Mouse (Mus musculus) neural tube, embryonic 10.5 days (tissue): ENCODE data around the gene Fgf22.

Experiments
- DNase-seq: peaks from one replicate; pipeline ENCODE4 v3.0.0-alpha.2; 2017; ENCODE audit warnings: low spot score; ENCODE audit errors: extremely low spot score

Gene Fgf22

DNA sequence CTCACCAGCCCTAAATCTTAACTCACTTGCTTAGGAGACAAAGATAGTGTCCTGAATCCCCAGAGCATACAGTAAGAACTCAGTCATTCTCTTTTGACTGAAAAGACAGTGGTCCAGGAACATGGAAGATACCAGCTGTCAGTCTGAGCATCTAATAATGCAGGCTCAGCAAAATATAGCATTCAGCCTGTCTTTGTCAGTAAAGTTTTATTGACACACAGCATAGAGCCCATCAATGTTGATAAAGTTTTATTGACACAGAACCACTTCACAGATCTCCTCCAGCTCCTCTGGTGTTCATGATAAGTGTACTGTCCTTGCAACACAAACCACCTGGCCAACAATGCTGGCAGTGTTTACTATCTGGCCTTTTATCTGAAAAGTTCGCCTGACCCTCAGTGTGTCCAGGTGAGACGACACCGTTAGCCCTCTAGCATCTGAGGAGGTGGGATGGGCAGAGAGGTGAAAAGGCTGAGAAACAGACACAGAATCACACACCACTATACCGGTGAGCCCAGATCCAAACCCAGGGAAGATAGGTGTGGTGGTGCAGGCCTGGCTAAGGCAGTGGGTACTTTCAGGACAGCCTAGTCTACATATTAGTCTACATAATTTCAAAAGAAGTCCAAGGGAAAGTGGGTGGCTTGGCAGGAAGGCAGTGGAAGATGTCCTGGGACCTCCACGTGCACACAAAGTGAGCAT, 37.6 kb downstream of the Fgf22 start:
- DNase-seq: no peak

DNA sequence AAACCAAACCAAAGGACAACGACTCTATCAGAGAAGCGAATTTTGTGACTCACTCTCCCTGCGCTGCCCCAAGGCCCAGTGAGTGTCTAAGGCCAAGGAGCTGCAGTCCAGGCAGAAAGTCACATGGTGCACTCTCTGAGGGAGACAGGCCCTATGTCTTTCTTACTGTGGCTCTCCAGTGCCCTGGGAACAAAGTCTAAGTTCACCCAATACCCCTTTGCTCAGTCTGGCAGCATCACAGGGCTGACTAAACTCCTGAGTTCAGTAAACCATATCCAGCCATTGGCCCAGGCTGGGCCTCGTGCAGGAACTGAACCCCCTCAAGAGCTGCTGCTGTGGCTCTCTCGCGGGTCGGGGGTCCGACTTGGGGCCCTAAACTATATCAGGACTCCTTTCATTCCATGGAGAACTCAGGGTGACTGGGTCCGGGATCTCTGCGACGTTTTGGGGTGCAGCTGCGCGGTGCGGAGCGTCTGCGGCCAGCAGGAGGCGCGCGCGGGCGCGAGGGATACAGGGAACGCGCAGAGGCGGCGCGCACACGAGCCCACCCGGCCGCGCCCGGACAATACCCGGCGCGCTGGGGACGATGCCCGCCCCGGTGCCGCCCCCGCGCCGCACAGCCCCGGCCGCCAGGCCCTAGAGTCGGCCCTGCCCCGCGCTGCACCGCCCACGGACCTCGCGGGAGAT, 38.3 kb downstream of the Fgf22 start, which contains the start of gene Palm:
TSS of gene Palm (plus strand) at position 522 of the 687 bp plus-strand sequence.
- peak; percentile 84 for DNase-seq

DNA sequence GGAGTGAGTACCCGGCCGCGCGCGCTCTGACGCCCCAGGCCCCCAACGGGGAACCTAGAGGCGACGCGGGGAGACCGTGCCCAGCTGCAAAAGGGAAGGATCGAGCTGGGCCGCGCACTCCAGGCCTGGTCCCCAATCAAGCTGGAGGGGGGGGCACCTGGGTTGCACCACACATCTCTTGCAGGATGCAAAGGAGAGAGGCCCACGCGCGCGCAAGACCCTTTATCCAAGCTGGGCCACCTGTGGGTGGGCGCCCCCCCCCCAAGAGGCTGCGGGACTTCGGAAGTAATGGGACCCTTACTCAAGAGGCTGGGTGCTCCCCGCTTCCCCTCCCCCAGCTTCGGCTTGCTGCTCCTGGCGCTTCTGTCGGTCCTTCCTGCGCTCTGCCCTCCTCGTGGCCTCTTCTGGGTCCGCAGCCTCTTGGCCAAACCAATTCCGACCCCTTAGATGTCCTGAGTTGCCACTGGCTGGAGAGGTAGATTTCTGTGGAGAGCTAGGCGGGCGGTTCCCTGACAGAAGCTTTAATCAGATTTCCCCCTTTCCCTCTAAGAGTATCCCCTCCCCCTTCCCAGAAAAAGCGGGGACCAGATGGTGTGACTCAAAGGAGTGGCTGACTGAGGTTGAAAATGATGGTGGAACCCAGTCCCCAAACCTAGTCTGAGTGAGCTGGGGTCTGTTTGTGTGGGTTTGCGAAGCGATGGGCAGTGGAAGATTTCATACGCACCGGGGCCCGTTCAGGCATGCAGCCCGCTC, 39.0 kb downstream of the Fgf22 start:
- DNase-seq: peak; percentile 67

DNA sequence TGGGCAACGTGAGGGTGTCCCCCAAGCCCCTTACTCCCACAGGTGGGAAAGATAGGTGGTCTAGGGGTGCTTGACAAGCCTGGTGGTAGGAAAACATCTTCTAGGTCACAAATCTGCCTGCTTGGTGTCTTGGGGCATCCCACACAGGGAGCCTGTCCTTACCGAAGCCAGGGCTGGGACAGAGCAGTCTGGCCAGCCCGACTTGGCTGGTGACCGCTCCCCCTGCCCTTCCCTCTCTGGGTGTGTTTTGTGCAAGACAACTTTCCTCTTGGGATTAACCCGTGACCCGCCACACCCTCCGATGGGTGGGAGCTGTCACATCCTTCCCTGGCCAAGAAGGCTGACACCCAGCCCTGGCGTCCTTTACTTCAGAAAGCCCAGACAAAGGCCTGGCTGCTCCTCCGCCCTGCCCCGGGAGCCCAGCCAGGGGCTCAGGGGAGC, 39.6 kb downstream of the Fgf22 start:
- DNase-seq: no peak

DNA sequence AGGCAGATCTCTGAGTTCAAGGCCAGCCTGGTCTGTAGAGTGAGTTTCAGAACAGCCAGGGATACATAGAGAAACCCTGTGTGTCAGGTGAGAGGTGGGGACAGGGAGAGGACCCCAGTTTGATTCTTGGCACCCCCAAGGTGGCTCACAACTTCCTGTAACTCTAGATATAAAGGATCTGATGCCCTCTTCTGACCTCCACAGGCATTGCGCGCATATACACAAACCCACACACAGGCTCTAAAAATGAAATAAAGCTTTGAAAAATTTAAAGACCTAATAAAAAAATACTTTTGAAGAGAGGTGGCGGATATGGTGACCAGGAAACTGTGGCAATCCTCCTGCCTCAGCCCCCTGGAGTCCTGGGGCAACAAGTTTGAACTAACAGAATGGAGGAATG, 41.0 kb downstream of the Fgf22 start:
- DNase-seq: no peak

DNA sequence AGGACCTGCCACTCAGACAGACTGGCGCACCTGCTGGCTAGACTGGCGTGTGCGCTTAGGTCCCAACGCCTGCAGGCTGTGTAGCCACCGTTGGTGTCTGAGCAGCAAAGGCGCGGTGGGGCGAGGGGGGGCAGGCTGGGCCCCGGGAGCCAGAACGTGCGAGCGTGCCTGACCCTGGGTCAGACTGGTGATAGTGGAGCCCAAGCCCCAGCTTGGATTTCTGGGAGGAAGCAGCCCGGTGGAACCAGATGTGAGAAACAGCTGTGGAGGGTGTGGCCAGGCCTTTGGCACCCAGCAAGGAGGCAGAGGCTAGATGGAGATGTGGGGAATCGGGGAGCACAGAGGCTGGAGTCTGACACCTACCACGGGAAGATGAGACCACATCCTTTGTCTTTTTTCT, 42.5 kb downstream of the Fgf22 start:
- DNase-seq: no peak

DNA sequence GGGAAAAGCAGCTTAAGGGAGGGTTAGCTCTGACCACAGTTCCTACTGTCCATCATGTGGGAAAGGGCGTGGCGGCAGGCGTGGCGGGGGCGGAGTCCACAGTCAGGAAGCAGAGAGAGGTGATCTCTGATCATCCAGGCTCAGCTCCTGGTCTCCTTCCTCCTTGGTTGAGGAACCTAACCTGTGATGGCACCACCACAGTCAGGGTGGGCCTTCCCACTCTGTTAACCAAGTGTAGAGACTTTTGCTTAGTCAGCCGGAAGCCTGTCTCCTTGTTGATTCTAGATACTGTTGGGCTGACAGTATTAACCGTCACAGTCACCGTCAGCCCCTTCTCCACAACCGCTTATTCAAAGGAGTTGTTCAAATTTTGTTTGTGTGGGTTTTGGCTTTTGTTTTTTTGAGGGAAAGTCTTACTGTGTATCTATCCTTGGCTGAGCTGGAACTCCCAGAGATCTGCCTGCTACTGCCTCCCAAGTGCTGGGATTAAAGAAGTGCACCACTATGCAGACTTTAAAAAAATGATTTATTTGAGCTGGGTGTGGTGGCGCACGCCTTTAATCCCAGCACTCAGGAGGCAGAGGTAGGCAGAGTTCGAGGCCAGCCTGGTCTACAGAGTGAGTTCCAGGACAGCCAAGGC, 43.5 kb downstream of the Fgf22 start:
- DNase-seq: no peak

DNA sequence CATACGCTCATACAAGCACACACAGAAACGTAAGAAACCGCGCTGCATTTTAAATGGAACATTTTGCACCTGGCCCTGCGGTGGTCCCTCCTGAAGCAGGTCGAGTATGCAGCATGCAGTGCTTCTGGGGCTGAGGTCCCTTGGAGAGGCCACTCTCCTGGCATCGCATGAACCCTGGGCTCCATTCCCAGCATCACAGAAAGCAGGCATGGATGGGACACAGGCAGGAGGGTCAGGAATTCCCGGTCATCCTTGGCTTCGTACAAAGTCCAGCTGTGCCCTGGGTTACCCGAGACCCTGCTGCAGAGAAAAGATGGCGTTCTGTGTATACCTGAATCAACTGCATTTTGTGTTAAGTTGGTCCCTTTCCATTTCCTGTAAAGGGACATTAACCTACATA, 45.6 kb downstream of the Fgf22 start:
- DNase-seq: no peak

DNA sequence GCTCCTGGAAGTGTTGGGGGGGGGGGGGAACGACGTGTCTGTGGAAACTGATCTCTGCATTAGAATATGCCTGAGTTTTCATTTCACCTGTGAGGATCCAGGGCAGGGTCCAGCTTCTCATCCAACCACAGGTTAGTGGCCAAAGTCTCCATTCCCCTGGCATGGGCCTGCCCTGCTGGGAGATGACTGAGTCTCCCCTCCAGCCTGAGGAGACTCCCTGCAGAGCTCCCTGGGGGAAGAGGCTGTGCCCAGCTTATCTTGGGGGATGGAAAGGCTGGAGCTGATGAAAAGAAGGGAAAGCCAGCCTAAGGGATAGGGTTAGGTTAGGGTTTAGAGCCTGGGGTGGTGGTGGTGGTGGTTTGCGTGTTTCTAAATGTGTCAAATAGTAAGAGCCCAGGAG, 47.0 kb downstream of the Fgf22 start:
- DNase-seq: no peak

DNA sequence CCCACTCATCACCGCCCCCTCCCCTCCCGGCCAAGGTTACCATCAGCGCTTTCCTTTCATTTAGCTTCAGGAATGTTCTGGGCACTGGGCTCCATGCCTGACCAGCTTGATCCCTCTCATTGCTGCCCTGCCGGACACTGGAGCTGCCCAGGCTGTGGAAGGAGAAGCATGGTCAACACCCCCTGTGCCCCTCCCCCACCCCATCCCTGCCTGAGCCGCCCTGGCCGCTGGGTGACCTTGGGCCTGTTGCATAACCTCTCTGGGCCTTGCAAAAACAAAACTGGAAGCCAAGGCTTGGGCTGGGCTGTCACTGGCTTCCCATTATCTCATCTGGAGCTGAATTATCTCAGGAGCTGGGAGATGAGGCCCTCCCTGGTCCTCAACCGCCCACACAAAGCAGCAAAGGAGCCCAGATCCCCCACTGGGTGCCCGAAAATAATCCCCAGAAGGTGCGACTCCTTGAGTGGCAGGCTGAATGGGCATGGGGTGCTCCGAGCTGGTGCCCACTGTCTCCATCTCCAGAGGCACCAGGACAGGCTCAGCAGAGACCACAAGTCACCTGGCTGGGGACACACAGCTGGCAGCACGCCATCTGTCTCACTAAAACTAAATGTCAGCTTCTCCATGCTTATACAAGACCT, 47.6 kb downstream of the Fgf22 start:
- DNase-seq: no peak

DNA sequence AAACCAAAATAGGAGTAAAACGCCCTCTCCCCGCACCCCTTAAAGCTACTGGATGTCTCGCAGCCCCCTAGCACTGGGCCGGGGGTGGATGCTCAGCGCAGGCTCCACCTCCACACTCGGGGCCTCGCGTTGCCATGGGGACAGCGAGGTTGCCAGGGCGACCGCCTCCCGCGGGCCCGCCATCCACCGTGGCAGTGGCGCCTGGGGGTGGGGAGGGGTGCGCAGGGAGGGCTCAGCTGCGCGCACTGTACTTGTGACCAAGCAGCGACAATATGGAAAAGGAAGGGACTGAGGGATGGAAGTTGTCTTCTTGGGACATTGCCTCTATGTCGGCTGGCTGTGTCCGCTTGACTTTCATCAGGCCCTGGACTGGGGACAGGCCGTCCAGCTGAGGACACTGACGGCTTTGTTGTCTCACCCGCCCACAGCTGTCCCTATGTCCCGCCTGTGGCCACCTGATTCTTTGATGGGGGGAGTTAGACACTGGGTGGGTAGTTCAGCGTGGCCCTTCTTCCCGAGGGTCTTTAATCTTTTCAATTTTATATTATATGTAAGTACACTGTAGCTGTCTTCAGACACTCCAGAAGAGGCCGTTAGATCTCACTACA, 48.9 kb downstream of the Fgf22 start:
- DNase-seq: peak; percentile 93

DNA sequence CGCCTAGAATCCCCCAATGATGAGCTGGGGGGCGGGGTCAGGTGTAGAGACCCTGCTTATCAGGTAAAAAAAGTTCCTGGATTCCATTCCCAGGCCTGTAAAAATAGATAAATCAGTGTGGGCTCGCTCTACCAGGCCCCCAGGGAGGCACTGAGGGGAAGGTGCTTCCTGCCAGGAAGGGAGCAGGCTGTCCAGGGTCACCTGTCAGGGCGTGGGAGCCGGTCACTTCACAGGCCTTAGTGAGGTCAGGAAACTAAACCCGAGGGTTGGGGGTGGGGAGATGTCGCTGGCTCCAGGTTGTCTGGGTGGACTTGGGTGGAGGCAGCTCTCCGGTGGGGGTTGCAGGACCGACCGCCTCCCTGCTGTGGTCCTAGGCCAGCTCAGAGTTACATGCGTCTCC, 50.8 kb downstream of the Fgf22 start:
- no peak for DNase-seq

DNA sequence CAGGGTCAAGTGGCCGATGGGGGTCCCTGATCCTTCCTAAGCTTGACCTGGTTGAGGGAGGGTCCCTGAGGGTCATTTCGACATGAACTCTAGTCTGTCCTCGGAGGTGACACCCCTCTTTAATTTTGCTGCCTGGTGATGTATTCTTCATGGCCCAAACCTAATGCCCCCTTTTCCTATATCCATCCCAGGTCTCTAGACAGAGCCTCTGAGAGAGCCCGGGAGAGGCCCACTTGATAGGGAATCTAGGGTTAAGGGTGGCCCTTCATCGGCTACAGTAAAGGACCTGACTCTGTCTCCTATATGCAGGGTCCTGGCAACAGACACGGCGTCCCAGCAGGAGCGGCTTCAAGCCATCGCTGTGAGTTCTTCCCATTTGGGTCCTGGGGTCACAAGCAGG, 51.5 kb downstream of the Fgf22 start:
- no peak for DNase-seq

DNA sequence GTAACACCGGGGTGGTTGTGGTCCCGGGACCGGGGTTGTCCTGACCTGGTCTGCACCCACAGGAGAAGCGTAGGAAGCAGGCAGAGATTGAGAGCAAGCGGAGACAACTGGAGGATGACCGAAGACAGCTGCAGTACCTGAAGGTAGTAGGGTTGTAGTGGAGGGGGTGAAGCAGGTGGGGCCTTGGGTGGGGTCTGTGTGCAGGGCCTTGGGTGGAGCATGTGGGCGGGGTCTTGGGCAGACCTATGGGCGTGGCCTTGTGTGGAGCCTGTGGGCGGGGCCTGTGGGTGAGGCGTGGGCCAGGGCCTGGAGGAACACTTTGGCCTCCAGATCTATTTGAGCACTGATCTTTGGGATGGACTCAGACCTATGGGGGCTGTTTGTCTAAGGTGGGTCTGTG, 52.1 kb downstream of the Fgf22 start:
- no peak for DNase-seq

DNA sequence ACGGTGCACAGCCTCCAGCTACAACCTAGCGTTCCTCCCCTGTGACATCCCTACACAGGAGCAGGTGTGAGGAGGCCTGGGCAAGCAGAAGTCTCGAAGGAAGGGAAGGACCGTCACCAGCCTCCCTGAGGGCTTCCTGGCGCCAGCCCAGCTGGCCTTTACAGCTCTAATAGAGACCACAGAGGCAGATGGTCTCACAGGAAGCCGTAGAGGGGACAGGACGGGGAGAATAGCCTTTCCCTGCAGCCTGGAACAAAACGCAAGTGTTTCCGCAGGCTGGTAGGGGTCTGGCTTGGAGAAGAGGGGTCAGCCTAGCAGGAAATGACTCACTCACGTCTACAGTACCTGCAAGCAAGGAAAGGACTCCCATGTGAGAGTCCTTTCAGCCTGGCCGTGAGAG, 53.0 kb downstream of the Fgf22 start:
- DNase-seq: no peak
